Mouse (Mus musculus): Measurements from ENCODE around the gene Ostc.

Ostc gene

DNA sequence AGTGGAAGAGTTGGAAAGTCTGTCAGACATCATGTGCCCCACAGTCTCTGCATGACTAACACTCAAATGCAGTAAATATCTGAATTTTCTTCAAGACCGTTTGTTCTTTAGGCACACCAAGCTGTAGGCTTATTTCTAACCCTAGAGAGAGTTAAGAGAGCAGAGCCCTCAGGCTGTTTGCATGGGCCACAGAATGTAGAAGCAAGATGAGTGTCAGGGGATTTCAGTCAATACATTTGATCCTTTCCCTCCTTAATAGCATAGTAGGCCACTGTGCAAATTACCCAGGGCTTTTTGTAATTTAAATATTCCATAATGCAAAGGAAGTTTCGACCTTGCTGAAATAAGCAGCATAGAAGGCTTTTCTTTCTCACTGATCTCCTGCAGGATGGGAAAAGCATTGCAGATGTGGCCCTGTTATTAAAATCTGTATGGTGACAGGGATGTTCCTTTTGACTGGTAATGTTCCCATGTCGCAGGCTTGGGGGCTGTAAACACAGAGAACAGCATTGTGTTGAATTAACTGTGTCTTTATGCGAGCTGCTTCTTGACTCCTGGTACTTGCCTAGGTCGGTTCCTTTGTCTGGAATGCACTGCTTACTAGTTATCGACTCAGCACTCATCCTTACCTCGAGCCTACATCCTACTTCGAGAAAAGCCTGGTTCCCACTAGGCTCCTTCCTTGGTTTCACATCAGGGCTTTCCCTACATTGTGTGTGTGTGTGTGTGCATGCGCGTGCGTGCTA lies 13.7 kb upstream of the Ostc start:
- TF ChIP-seq GATA4 (IDR thresholded peaks at IDR 0.05; ENCODE audit: insufficient replicate concordance, low read length), result no peak

GRCm38 (mm10) chr3:130720225-130720624 lies 11.0 kb upstream of the Ostc start:
- no peak for TF ChIP-seq GATA4 (IDR thresholded peaks at IDR 0.05; ENCODE audit: insufficient replicate concordance, low read length)

GRCm38 (mm10) chr3:130718871-130719270 lies 9.6 kb upstream of the Ostc start:
- no peak for TF ChIP-seq GATA4 (IDR thresholded peaks at IDR 0.05; ENCODE audit: insufficient replicate concordance, low read length)

- TF ChIP-seq GATA4 (IDR thresholded peaks at IDR 0.05; ENCODE audit: insufficient replicate concordance, low read length), result no peak
These were observed 7.3 kb upstream of the Ostc start for GRCm38 (mm10) chr3:130716555-130716954.

GRCm38 (mm10) chr3:130714775-130715568 lies 5.7 kb upstream of the Ostc start:
- TF ChIP-seq GATA4 (IDR thresholded peaks at IDR 0.05; ENCODE audit: insufficient replicate concordance, low read length), result no peak

- no peak for TF ChIP-seq GATA4 (IDR thresholded peaks at IDR 0.05; ENCODE audit: insufficient replicate concordance, low read length)
These were observed 3.6 kb upstream of the Ostc start for GRCm38 (mm10) chr3:130712891-130713290.

GRCm38 (mm10) chr3:130710103-130710502 lies 859 bp upstream of the Ostc start:
- no peak for TF ChIP-seq GATA4 (IDR thresholded peaks at IDR 0.05; ENCODE audit: insufficient replicate concordance, low read length)

DNA sequence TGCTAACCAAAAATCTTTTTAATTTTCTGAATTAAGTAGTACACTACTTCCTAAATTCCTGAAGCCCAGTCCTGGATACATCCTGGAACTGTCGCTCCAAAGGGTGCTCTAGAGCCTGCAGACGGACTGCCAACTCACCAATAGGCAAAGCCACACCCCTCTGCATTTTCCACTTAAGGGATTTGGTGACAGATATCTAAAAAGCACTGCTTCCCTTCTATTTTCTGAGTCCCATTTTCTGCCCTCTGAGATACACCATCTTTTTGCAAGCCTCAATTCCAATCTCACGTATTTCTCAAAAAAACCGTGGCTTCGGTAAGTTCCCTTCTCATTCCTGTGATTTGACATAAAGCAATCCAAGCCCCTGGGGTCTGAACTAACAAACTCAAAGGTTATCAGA lies 715 bp downstream of the Ostc start:
- TF ChIP-seq GATA4 (IDR thresholded peaks at IDR 0.05; ENCODE audit: insufficient replicate concordance, low read length), result no peak

- TF ChIP-seq GATA4 (IDR thresholded peaks at IDR 0.05; ENCODE audit: insufficient replicate concordance, low read length), result no peak
These were observed 7.0 kb downstream of the Ostc start for GRCm38 (mm10) chr3:130702289-130702688.

GRCm38 (mm10) chr3:130697622-130698021 lies 11.6 kb downstream of the Ostc start:
- no peak for TF ChIP-seq GATA4 (IDR thresholded peaks at IDR 0.05; ENCODE audit: insufficient replicate concordance, low read length)

DNA sequence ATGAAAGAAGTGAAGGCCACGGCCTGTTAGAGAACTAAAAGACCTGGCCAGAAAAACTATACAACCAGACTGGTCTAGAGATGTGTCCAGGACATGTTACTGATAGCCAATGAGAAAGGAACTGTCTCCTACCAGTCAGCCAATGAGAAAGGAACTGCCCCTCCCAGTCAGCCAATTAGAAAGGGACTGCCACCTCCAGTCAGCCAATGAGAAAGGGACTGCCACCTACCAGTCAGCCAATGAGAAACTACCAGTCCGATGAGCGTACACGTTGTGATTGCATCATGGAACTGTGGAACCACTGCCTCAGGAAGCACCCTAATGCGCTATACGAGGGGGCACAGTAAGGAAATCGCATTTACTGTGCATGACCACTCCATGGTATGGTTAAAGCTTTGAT lies 14.5 kb downstream of the Ostc start:
- TF ChIP-seq GATA4 (IDR thresholded peaks at IDR 0.05; ENCODE audit: insufficient replicate concordance, low read length), result no peak

GRCm38 (mm10) chr3:130694041-130694593 lies 15.1 kb downstream of the Ostc start:
- TF ChIP-seq GATA4 (IDR thresholded peaks at IDR 0.05; ENCODE audit: insufficient replicate concordance, low read length), result no peak

- no peak for TF ChIP-seq GATA4 (IDR thresholded peaks at IDR 0.05; ENCODE audit: insufficient replicate concordance, low read length)
These were observed 17.6 kb downstream of the Ostc start for GRCm38 (mm10) chr3:130691596-130692170.

DNA sequence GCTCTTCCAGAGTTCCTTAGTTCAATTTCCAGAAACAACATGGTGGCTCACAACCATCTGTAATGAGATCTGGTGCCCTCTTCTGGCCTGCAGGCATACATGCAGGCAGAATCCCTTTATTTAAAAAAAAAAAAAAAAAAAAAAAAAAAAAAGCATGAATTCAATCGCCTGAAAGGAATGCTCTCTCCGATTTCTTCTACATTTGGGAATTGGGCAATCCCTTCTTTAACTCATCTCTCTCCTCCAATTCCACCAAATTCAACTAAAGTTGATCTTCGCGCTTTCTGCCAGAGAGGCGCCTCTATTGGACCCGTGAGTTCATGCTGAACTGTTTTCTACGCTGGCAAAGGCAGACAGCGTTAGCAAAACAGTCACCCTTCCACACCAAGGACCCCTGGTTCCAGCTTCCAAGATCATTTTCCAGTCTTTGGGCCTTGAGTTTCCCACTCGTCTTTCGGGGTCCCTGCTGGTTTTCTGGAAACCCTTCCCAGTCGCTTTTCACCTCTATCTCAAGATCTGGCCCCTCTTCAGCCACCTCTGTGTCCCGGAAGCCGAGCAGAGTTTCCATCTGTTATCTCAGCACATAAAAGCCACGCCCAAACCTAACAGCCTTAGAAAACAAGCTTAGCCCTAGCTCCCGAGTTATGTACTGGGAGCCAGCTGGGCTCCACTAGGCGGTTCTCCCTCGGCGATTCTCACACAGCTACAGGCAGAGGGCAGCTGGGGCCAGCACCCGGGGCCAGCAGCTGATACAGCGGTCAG lies 18.2 kb downstream of the Ostc start:
- TF ChIP-seq GATA4 (IDR thresholded peaks at IDR 0.05; ENCODE audit: insufficient replicate concordance, low read length), result peak; percentile 84; the same call in 1 of the 2 replicates

GRCm38 (mm10) chr3:130689630-130690029 lies 19.6 kb downstream of the Ostc start:
- no peak; the same call in 1 of the 2 replicates for TF ChIP-seq GATA4 (IDR thresholded peaks at IDR 0.05; ENCODE audit: insufficient replicate concordance, low read length)

Measured in liver, adult (tissue).